Mouse (Mus musculus): ENCODE measurements around the gene Elp5. TPM values are rescaled to one million over a fixed set of nuclear protein-coding genes. Genes with fewer than 3 reads are reported as not detected.
"Not testable (repeated sequence)": the region's sequence is repeated elsewhere in the genome, so short reads cannot be mapped to it uniquely, and the experiment has no call there.

Gene Elp5
- polyA plus RNA-seq, 1 experiment from 2014 or later, result 98.4 TPM

DNA sequence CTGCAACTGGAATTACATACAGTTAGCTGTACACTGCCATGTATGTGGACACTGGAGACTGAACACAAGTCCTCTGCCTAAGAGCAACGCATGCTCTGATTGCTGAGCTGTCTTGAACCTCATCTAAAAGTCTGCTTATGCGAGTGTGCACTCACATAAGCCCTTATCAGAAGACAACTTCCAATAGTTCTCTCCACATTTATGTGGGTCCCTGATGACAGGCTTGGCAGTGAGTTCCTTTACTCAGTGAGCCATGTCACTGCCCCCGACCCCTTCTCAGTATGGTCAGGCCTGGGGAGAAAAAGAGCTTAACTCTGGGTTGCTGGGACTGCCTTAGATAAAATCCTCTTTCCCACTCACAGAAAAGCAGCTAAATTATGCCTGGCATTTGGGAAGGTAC lies 34.4 kb upstream of the Elp5 start, which contains the start of gene Dlg4:
Gene Dlg4, plus strand, starts transcription at position 274 of the 400 bp plus-strand sequence.
- Histone ChIP-seq H3K4me2 (ENCODE audit: low read depth, low read length) (peak within 1 kb of the TSS; percentile 92), H3K36me3 (ENCODE audit: control insufficient read depth, insufficient read depth, low read length) (peaks cover 11% of the 10 kb centered on the region), H3K9ac (ENCODE audit: low read length) (peak within 1 kb of the TSS; percentile 84), H3K4me3 (ENCODE audit: low read length) (no peak within 1 kb of the TSS), H3K4me1 (replicated peaks; ENCODE audit: control insufficient read depth, insufficient read depth, low read length) (peaks cover 44% of the 10 kb centered on the region), H3K27me3 (ENCODE audit: control insufficient read depth, insufficient read depth, low read depth, low read length) (no peaks in the 10 kb centered on the region), H3K9me3 (ENCODE audit: control insufficient read depth, low read length) (no peaks in the 10 kb centered on the region), H3K27ac (ENCODE audit: low read length) (peak within 1 kb of the TSS; percentile 16; the same call in 1 of the 2 replicates)
- 62% methylated on average over 3 of the region's 3 CpGs for WGBS
- no peak for ATAC-seq (ENCODE audit: low read depth)

DNA sequence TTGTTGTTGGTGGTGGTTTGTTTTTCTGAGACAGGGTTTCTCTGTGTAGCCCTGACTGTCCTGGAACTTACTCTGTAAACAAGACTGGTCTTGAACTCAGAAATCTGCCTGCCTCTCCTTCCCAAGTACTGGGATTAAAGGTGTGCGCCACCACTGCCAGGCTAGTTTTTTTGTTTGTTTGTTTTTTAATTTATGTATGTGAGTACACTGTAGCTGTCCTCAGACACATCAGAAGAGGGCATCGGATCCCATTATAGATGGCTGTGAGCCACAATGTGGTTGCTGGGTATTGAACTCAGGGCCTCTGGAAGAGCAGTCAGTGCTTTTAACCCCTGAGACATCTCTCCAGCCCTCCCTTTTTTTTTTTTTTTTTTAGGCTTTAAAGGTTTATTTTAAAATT lies 33.9 kb upstream of the Elp5 start:
- H3K36me3 ChIP-seq (ENCODE audit: control insufficient read depth, insufficient read depth, low read length), result peaks cover 16% of the 10 kb centered on the region
- H3K27ac ChIP-seq (ENCODE audit: low read length); ATAC-seq (ENCODE audit: low read depth); H3K9me3 ChIP-seq (ENCODE audit: control insufficient read depth, low read length); H3K4me2 ChIP-seq (ENCODE audit: low read depth, low read length); H3K9ac ChIP-seq (ENCODE audit: low read length); H3K27me3 ChIP-seq (ENCODE audit: control insufficient read depth, insufficient read depth, low read depth, low read length); H3K4me3 ChIP-seq (ENCODE audit: low read length): not testable (repeated sequence)
- WGBS, result 68% methylated on average over 2 of the region's 2 CpGs
- peaks cover 40% of the 10 kb centered on the region for H3K4me1 ChIP-seq (replicated peaks; ENCODE audit: control insufficient read depth, insufficient read depth, low read length)

DNA sequence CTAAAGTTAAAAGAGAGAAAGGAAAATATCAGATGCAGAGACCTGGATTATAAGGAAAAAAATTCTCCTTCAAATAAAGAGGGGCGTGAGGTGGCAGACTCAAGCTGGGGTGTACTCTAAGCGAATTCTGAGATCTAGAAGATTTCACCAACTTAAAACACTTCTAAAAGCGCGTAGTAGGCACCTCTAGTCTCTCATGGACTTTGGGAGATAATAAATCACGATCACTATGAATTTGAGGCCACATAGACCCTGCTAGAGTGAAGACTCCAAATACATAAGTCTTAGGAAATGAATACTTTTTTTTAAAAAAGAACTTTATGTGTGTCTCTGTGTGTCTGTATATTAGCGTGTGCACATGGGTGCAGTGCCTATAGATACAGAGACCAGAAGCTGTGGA lies 33.4 kb upstream of the Elp5 start:
- WGBS, result 62% methylated on average over 6 of the region's 6 CpGs
- no peak for ATAC-seq (ENCODE audit: low read depth)
- Histone ChIP-seq H3K4me2 (ENCODE audit: low read depth, low read length) (peak overlapping the region; percentile 89), H3K4me1 (replicated peaks; ENCODE audit: control insufficient read depth, insufficient read depth, low read length) (peaks cover 39% of the 10 kb centered on the region), H3K27me3 (ENCODE audit: control insufficient read depth, insufficient read depth, low read depth, low read length) (no peaks in the 10 kb centered on the region), H3K36me3 (ENCODE audit: control insufficient read depth, insufficient read depth, low read length) (peaks cover 20% of the 10 kb centered on the region), H3K4me3 (ENCODE audit: low read length) (peak overlapping the region; percentile 74), H3K9me3 (ENCODE audit: control insufficient read depth, low read length) (no peaks in the 10 kb centered on the region), H3K9ac (ENCODE audit: low read length) (0 out of 2 replicates have a peak overlapping the region, but pooled peaks have one; percentile 79), H3K27ac (ENCODE audit: low read length) (no peak overlapping the region)

DNA sequence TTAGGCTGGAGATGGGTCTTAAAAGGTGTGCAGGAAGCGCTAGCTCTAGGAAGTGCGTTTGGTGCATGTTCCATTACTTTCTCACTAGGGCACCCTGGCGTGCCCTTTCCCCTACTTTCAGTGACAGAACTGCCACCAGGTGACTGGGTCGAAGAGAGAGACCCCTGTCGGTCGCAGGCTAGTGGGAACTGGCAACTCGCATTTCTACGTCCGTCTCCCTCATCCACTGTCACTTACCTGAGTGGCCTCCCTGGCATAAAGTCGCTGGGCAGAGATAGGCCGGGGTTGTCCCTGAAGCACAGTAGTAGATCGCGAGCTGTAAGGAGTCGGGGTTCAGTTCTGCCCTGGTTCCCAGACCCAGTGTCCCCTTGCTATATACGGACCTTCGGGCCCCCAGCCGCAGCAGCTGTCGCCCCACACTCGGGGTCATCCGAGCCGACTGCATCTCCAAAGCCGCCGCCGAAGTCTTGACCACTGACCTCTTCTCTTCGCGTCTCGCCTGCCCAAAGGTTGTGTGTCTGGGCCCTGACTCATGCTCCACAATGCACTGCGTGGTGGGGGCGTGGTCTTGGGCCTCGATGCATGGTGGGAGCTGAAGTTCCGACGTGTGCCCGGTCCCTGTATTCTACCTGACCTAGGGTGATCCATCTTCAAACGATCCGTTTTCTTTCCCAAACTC lies 32.7 kb upstream of the Elp5 start, which contains the start of gene Acadvl:
Gene Acadvl, minus strand, starts transcription at position 532 of the 679 bp plus-strand sequence.
- peaks cover 33% of the 10 kb centered on the region for H3K4me1 ChIP-seq (replicated peaks; ENCODE audit: control insufficient read depth, insufficient read depth, low read length)
- ATAC-seq (ENCODE audit: low read depth), result peak; percentile 85
- H3K36me3 ChIP-seq (ENCODE audit: control insufficient read depth, insufficient read depth, low read length), result peaks cover 26% of the 10 kb centered on the region
- H3K27ac ChIP-seq (ENCODE audit: low read length), result peak within 1 kb of the TSS; percentile 57
- H3K4me3 ChIP-seq (ENCODE audit: low read length), result peak within 1 kb of the TSS; percentile 74
- H3K4me2 ChIP-seq (ENCODE audit: low read depth, low read length), result peak within 1 kb of the TSS; percentile 89
- peak within 1 kb of the TSS; percentile 79 for H3K9ac ChIP-seq (ENCODE audit: low read length)
- H3K27me3 ChIP-seq (ENCODE audit: control insufficient read depth, insufficient read depth, low read depth, low read length), result no peaks in the 10 kb centered on the region
- under 1% methylated on average over 35 of the region's 35 CpGs for WGBS
- no peaks in the 10 kb centered on the region for H3K9me3 ChIP-seq (ENCODE audit: control insufficient read depth, low read length)

DNA sequence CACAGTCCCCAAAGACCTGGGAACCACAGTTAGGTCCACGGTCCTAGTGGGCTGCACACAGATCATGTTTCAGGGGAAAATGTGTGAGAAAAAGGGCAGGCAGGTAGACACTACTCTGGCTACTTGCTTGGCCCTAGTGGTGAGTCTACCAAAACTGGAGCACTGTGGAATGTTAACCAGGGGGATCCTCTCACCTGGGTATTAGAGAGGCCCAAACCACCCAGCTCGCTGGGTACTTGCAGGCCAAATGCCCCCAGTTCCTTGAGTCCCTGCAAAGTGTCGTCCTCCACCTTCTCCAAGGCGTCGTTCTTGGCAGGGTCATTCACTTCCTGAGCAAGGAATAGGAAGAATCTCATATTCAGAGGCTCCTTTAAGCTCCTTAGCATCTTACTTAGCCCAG lies 31.7 kb upstream of the Elp5 start:
- no peak overlapping the region; the same call in 1 of the 2 replicates for H3K4me2 ChIP-seq (ENCODE audit: low read depth, low read length)
- peaks cover 23% of the 10 kb centered on the region for H3K4me1 ChIP-seq (replicated peaks; ENCODE audit: control insufficient read depth, insufficient read depth, low read length)
- ATAC-seq (ENCODE audit: low read depth), result no peak
- H3K27ac ChIP-seq (ENCODE audit: low read length), result no peak overlapping the region
- H3K27me3 ChIP-seq (ENCODE audit: control insufficient read depth, insufficient read depth, low read depth, low read length), result no peaks in the 10 kb centered on the region
- no peaks in the 10 kb centered on the region for H3K9me3 ChIP-seq (ENCODE audit: control insufficient read depth, low read length)
- H3K9ac ChIP-seq (ENCODE audit: low read length), result no peak overlapping the region
- H3K4me3 ChIP-seq (ENCODE audit: low read length), result no peak overlapping the region; the same call in 1 of the 2 replicates
- peaks cover 34% of the 10 kb centered on the region for H3K36me3 ChIP-seq (ENCODE audit: control insufficient read depth, insufficient read depth, low read length)
- 45% methylated on average over 5 of the region's 5 CpGs for WGBS

DNA sequence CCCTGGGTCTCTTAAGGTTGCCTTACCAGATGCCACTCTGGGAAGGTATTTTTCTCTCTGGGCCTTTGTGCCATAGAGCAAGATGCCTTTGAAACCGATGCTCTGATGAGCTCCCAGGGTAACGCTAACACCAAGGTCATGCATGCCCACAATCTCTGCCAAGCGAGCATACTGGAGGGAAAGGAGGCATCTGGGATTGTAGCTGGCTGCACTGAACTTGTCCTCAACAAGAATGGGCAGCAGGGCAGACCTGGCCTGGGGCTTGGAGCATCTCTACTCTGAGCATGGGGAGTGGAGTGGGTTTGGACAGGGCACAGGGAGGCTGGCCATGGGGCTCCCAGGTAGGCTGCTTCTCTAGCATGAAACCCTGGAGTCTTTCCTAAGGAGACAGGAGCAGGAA lies 31.1 kb upstream of the Elp5 start:
- no peak for ATAC-seq (ENCODE audit: low read depth)
- Histone ChIP-seq H3K9me3 (ENCODE audit: control insufficient read depth, low read length) (no peaks in the 10 kb centered on the region), H3K4me3 (ENCODE audit: low read length) (no peak overlapping the region), H3K4me2 (ENCODE audit: low read depth, low read length) (no peak overlapping the region), H3K9ac (ENCODE audit: low read length) (no peak overlapping the region), H3K4me1 (replicated peaks; ENCODE audit: control insufficient read depth, insufficient read depth, low read length) (peaks cover 18% of the 10 kb centered on the region), H3K36me3 (ENCODE audit: control insufficient read depth, insufficient read depth, low read length) (peaks cover 40% of the 10 kb centered on the region), H3K27me3 (ENCODE audit: control insufficient read depth, insufficient read depth, low read depth, low read length) (no peaks in the 10 kb centered on the region), H3K27ac (ENCODE audit: low read length) (no peak overlapping the region)
- WGBS, result 81% methylated on average over 3 of the region's 3 CpGs

DNA sequence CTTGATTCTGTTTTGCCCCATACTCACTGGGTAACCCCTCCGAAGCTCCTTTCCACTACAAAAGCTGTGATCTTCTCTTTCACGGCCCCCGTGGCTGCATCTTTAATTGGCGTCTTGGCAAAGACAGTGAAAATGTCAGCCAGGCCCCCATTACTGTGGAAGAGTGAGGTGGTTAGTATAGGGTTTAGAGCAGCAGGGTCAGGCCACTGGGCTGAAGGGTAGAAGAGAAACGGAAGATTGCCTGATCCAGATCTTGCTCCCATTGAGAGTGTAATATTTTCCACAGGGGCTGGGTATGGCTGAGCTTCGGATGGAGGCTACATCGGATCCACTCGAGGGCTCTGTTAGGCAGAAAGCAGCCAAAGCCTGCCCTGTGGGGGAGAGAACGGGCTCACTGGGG lies 30.6 kb upstream of the Elp5 start:
- no peak overlapping the region for H3K4me3 ChIP-seq (ENCODE audit: low read length)
- H3K4me2 ChIP-seq (ENCODE audit: low read depth, low read length), result no peak overlapping the region
- H3K36me3 ChIP-seq (ENCODE audit: control insufficient read depth, insufficient read depth, low read length), result peaks cover 44% of the 10 kb centered on the region
- 77% methylated on average over 9 of the region's 9 CpGs for WGBS
- H3K4me1 ChIP-seq (replicated peaks; ENCODE audit: control insufficient read depth, insufficient read depth, low read length), result peaks cover 16% of the 10 kb centered on the region
- no peak for ATAC-seq (ENCODE audit: low read depth)
- H3K27ac ChIP-seq (ENCODE audit: low read length), result no peak overlapping the region
- H3K9me3 ChIP-seq (ENCODE audit: control insufficient read depth, low read length), result no peaks in the 10 kb centered on the region
- H3K9ac ChIP-seq (ENCODE audit: low read length), result no peak overlapping the region
- no peaks in the 10 kb centered on the region for H3K27me3 ChIP-seq (ENCODE audit: control insufficient read depth, insufficient read depth, low read depth, low read length)

DNA sequence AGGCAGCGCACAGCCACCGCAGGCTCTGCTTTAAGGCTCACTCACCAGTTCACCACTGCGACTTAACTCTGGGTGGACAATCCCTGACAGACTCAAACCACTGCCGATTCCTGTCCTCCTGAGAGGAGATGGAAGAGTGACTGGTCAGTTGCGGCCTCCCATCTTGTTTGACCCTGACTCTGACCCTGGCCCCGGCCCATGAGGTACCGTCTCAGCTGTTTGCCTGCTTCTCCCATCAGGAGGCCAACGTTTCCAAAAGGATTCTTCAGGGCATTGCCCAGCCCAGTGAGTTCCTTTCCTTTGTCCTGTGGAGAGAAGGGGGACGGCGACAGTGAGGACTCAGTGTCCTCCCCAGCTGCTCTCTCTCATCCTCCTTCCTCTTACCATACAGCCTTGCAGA lies 28.6 kb upstream of the Elp5 start:
- 85% methylated on average over 10 of the region's 10 CpGs for WGBS
- no peak for ATAC-seq (ENCODE audit: low read depth)
- Histone ChIP-seq H3K9me3 (ENCODE audit: control insufficient read depth, low read length) (no peaks in the 10 kb centered on the region), H3K36me3 (ENCODE audit: control insufficient read depth, insufficient read depth, low read length) (peaks cover 62% of the 10 kb centered on the region), H3K4me2 (ENCODE audit: low read depth, low read length) (no peak overlapping the region), H3K27me3 (ENCODE audit: control insufficient read depth, insufficient read depth, low read depth, low read length) (no peaks in the 10 kb centered on the region), H3K4me3 (ENCODE audit: low read length) (no peak overlapping the region), H3K27ac (ENCODE audit: low read length) (no peak overlapping the region), H3K9ac (ENCODE audit: low read length) (no peak overlapping the region), H3K4me1 (replicated peaks; ENCODE audit: control insufficient read depth, insufficient read depth, low read length) (peaks cover 9% of the 10 kb centered on the region)

DNA sequence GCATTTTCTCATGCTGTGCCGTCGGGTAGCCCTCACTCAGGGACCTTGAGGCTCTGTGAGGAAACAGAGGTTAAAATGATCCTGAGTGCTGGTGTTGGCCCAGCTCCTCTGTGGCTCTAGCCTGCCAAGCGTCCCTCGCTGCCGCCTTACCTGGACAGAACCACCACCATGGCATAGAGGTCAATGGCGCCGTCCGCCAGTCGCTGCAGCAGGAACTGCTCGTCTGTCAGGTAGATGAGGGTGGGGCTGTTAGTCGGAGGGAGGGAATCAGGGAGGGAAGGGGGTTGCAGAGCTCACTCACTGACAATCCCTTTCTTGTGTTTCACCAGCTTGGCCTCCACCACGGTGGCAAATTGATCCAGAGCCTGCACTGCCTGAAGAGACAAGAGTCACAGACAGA lies 28.2 kb upstream of the Elp5 start:
- Histone ChIP-seq H3K36me3 (ENCODE audit: control insufficient read depth, insufficient read depth, low read length) (peaks cover 65% of the 10 kb centered on the region), H3K27ac (ENCODE audit: low read length) (no peak overlapping the region), H3K4me2 (ENCODE audit: low read depth, low read length) (no peak overlapping the region), H3K4me3 (ENCODE audit: low read length) (no peak overlapping the region), H3K27me3 (ENCODE audit: control insufficient read depth, insufficient read depth, low read depth, low read length) (no peaks in the 10 kb centered on the region), H3K4me1 (replicated peaks; ENCODE audit: control insufficient read depth, insufficient read depth, low read length) (peaks cover 9% of the 10 kb centered on the region), H3K9ac (ENCODE audit: low read length) (no peak overlapping the region), H3K9me3 (ENCODE audit: control insufficient read depth, low read length) (no peaks in the 10 kb centered on the region)
- no peak for ATAC-seq (ENCODE audit: low read depth)
- 81% methylated on average over 12 of the region's 12 CpGs for WGBS
